Mouse (Mus musculus): ENCODE data around the gene Grid1. TPM values are rescaled to one million over a fixed set of nuclear protein-coding genes. Genes with fewer than 3 reads are reported as not detected.
A peak's percentile ranks its signal among the peaks of the same experiment; 100 is the strongest.

The Grid1 gene
- total RNA-seq, 2 experiments from 2014 or later: 51.7 to 53.4 TPM

DNA sequence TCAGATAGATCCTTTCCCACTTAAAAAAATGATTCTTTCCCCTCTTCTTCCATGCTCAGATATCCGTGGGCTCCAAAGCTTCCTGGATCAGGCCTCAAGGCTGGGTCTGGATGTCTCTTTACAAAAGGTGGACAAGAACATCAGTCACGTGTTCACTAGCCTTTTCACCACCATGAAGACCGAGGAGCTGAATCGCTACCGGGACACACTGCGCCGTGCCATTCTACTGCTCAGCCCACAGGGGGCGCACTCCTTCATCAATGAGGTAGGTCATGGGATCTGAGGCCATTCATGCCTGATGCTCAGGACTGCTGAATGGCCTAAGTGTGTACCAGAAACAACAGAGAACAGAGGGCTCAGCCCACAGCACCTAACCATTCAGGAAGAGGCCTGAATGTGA lies 206.8 kb downstream of the Grid1 start:
- DNase-seq: no peak

DNA sequence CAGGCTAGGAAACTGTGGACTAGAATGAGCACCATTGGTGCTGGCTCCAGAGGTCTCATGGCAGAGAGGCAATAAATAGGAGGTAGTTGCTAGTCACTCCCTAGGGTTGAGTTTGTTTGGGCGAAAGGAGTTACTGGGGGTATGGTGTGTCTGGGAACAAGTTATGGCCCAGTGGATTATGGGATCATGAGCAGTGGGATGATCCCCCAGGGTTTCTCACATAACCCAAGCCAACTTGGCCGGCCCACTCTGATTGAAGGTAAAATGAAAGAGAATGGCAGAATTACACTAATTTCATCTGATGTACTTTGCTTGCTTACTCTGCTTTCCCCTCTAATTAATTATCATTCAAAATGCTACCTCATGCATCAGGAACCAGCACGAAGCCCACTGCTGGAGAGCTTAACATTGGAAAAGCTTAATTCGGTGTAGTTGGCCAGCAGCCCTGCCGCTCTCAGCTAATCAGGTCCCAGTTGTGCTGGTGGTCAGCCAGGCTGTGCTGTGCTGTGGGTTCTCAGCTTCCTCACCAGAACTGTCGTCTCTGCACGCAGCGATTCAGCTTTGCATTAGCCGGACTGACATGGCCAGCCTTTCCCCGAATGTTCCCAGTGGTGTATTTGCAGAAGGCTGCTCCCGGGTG lies 207.7 kb downstream of the Grid1 start:
- DNase-seq: peak in 1 of 2 experiments; percentile 28

DNA sequence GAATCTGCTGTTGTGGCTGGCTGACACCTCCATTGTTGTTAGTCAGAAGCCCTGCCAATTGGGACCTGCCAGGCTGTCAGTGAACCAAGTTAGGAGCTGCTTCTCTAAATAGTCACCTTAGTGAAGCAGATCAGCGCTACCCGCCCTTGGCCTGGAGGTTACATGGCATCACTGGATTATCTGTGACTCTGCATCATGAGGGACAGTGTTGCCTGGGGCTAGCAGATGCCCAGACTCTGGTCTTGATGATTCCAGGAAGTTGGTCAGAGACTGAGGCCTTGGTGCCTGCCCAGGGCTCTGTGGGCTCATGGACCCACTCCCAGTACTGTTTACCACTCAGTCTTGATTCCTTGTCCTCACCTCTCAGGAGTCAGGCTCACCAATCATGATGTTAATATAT lies 209.7 kb downstream of the Grid1 start:
- DNase-seq: no peak

DNA sequence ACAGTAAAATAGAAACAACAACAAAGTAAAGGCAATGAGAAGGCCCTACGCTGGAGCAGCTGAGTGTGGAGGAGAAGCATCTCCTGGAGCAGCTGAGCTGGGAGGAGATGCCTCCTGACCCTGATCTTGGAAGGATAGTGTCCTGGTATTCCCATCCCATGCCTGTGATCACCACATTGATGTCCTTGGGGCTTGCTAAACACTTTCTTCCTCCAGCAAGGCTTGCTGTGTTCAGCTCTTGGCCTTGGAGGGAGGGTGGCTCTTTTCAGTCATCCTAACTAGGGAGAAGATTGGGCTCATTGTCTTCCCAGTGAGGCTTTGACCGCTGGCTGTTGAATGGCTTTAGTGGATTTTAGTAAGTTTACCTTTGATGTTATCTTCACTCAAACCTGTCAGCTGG lies 210.4 kb downstream of the Grid1 start:
- DNase-seq: no peak

DNA sequence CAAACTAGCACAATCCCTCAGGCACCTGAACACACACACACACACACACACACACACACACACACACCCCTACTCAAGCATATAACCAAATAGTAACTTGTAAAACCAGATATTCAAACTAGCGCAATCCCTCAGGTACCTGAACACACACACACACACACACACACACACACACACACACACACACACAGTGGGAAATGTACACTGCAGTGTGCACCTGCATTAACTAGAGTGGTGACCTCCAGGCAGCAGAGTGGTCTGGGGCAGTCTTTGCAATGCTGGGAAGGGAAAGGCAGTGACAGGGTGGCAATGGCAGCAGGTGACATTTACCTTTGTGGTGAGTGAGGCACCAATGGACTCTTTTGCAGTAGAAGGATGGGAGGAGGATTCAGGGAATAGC lies 212.4 kb downstream of the Grid1 start:
- DNase-seq: no peak

DNA sequence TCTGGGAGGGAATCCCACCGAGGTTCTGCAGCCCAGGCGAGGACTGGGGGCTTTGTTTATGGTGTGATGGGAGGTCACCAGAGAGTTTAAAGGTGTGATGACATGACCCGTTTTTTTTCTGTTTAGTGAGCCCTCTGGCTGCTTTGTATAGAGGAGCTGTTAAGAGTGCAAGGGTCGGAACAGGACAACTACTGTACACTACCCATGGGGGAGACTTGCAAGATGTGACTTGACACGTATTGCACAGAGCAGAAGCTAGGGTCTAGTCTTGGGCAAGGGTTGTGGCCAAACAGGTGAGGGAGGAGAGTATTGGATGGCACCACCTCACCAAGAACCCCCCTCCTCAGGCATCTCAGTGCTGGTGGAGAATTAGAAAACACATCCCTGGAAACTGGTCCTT lies 224.4 kb downstream of the Grid1 start:
- no peak for DNase-seq

DNA sequence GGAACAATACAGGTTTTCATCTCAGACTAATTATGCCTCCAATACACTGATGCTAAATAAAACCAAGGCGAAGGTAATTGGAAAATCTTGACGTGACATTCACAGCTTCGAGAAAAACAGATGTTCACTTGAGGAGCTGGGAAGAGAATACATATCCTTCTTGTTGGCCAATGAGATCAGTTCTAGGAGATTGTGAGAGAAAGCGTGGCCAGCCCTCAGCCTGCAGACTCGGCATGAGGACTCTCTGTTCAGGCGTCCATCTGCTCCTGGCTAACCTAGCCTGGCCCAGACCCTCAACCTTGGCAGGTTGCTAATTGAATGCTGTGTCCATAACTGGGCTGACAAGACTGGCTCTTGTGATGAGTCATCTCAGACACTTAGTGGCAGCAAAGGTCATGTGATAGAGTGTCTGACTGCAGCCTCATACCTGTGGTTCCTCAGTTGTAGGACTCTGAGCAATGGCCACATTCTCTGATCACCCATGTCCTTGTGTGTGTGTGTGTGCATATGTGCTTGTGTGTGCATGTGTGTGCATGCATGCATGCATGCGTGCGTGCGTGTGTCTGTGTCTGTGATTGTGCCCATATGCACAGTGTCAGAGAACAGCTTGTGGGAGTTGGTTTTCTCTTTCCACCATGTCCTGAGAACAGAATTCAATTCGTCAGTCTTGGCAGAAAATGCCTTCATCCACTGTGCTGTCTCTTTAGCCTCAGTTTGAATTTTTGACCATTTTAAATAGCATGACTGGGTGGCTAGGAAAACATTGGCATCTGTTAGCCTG lies 225.2 kb downstream of the Grid1 start:
- DNase-seq: peak; percentile 12 to 21

DNA sequence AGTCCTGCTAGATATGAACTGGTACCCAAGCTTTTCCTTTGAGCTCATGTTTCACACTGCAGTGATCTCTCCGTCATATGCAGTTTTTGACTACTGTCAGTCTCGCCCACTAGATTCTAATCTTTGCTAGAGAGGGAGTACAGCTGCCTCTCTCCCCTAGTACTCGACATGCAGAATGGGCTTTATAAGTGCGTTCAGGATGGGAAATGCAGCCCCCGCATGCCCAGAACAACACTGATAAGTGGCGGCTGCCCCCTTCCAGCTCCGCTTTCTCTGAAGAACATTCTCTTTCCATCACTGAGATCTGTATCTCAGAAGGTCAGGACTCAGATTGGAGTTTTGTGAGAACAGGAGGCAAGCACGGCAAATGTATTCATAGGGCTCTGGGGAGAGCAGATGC lies 229.3 kb downstream of the Grid1 start:
- peak; percentile 18 to 27 for DNase-seq

DNA sequence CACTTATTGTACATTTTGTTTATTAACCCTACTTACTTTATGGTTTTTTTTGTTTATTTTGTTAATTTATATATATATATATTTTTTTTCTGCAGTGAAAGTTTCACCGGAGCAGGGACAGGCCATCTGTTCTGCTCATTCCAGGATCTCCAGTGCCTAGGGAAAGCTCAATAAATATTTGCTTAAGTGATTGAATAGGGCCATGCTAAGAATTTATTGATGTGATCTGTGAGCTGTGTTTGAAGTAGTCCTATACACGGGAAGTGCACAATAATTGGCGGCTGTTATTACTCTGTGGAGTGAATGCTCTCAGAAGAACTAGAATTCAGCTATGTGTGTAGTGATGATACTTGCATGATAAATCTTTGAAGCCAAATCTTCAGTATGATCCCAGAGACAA lies 234.2 kb downstream of the Grid1 start:
- no peak for DNase-seq

DNA sequence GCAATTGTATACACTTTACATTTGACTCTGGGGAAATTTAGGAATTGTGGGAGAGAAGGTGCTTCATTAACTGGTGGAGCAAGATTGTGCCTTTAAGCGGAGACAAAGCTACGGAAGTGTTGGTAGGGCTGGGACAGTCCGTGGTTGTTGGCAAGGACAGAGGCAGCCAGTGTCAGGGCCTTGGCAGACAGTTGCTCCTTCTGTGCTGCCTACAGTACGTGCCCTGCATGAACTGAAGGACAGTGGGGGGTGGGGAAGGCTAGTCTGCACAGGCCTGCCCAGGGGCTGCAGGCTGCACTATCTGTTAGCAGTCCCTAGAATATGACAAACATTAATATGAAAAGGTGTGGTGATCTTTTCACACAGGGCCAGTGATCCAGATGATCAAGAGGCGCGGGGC lies 254.7 kb downstream of the Grid1 start:
- peak; percentile 45 to 62 for DNase-seq

DNA sequence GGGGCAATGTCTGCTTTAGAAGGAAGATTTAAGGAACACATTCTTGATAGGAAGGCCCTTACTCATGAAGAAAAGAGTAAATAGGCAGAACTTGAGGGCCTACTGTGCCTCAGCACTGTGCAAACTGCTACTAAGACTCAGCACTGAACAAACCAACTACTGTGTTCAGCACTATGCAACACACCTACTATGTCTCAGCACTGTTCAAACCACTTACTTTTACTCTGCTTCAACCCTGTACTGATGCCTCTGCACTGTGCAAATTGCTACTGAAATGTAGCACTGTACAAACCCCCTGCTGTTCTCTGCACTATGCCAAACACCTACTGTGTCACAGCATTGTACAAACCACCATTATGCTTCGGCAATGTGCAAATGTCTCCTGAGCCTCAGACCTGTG lies 260.0 kb downstream of the Grid1 start:
- no peak for DNase-seq

DNA sequence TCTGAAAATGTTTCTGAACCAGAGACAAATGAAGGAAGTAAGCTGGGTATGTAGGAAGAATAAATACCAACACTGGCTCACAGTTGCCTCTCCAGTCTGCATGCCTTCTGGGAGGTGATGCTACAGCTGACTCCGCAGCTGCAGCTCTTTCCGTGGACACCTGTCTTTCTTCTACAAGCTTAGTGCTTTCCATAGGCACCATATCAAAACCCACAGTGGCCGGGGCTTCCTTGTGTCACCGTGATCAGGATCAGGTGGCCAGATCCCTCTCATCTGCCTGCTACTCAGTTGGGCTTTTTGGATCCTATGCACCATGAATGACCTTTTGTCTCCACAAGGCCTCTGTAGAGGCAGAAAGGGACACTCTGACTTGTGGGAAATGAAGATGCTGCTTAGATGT lies 272.7 kb downstream of the Grid1 start:
- no peak for DNase-seq

DNA sequence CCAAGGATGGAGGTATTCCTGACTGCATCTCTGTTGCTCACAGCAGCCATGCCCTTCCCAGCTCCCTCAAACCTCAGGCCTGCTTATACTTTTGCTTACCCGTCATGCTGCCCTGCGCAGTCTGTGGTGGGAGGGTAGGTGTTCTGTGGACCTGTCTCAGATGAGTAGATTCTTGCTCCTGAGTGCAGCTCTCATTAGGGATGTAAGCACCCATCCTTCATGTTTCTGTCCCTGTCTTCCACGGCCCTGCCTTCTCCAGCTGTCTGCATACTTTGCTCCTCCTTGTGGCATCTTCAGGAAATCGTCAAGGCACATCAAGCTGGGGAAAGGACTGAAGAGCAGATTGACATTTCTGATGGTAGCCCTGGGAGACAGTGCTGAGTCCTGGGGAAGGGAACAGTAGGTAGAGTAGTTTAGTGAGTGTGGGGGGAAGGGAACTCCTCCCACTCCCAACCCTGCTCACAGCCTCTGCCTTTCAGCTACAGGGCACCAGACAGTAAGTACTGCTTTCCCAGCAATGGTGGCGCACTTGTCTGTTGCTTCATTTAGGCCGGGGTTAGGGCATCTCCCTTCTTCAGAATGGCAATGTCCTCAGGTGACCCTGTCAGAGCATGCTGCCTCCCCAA lies 273.8 kb downstream of the Grid1 start:
- no peak for DNase-seq

DNA sequence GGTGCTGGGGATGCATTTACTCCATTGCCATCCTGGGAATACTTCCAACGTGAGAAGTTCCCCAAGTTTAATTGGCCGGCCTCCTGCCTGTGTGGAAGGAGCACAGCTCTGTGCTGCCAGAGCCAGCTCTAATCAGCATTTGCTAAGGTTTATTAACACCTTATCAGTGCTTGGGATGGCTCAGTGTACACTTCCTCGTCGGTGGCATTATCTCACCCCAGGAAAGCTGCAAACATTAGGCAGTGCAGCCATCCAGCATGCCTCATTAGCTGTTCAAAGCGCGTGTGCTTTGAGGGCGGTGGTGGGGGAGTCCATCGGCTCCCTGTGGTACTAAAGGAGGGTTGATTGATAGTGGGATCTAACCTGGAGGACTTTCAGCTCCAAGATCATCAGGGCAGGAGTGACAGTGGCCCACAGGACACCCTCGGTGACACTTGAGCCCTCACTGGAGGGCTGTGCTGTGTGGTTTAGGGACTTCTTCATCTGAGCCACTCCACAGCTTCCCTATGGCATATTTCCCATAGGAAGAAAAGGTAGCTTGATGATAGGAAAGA lies 275.7 kb downstream of the Grid1 start:
- no peak for DNase-seq

DNA sequence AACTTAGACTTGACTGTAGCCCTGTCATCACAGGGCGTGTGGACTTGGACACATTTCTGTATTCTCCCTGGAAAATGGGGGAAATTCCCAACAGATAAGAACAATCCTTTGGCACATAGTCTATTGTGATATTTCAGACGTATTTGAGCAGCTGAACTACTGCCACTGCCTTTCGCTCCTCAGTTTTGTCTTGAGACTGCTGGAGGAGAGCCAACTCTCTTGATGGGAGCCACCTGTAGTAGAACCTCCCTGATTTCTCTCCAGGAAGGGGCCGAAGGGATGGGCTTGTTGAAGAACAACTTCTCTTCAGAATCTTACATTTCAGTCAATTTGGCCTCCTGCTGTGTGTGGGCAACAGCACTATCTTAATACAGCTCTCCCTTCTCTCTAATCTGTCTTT lies 276.2 kb downstream of the Grid1 start:
- DNase-seq: no peak

DNA sequence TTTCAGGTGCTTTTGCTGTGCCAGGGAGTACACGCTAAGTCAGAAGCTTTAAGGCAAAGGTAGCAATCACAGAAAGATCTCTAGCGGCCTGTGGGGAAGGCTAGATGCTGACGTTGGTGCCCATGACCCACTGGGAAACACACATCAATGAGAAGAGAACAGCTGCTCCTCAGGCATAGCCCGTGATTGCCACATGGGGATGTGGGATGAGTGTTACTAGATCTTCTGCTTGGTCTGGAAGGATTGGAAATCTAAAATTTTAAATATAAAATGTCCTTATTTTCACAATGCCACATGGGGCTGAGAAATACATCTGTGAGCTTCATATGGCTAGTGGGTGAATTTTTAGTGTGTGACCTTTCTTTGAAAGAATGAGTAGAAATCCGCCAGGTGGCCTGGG lies 277.3 kb downstream of the Grid1 start:
- peak in 1 of 2 experiments; percentile 23 for DNase-seq

DNA sequence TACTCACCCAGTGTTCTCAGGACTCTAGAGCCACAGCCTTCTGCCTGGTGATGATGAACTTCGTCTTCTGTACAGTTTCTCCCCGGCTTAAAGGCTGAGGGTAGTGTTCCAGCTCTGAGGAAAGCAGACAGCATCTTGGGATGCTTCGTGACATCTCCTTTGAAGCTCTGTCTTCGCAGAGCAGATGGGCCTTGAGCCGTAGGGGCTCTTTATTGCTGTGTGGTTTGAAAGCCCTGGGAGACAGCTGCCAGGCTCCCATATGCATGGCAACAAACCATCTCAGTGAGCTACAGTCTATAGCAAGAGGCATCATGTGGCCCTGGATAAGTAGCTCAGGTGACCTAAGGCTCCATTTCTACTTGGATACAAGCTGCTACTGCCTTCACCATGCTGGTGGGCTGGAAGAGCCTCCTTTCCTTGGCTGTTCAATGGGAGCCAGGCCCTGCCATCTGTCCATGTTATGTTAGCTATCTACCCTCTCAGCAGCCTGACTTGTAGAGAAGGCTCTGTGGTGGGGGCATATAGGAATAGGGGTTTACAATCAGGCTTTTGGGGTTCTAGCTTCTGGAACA lies 283.8 kb downstream of the Grid1 start:
- no peak for DNase-seq

DNA sequence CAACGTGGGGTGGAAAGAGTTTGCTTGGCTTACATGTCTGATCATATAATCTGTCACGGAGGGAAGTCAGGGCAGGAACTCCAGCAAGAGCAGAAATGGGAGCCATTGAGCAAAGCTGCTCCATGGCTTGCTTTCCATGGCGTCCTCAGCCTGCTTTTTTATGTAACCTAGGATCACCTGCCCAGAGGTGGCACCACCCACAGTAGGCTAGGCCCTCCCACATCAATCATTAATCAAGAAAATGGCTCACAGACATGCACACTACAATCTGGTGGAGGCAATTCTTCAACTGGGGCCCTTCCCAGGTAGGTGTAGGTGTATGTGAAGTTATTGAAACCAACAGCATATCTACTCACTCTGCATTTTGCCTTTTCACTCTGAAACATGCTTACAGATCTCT lies 287.7 kb downstream of the Grid1 start:
- DNase-seq: no peak

DNA sequence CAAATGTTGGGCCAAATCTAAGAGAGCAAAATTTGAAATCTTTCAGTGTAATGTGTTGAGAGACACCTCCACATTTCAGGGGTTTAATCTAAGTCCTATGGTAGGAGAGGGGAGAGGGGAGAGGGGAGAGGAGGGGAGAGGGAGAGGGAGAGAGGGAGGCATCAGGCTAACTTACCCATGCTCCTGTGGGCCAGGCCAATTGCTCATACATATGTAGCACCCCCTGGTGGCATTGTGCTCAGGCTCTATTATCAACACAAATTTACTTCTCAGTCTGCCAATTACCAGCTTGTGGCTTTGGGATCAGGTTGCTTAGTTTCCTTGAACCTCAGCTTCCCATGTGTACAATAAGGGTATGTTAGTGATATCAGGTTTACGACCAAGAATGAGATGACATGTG lies 291.0 kb downstream of the Grid1 start:
- no peak for DNase-seq

DNA sequence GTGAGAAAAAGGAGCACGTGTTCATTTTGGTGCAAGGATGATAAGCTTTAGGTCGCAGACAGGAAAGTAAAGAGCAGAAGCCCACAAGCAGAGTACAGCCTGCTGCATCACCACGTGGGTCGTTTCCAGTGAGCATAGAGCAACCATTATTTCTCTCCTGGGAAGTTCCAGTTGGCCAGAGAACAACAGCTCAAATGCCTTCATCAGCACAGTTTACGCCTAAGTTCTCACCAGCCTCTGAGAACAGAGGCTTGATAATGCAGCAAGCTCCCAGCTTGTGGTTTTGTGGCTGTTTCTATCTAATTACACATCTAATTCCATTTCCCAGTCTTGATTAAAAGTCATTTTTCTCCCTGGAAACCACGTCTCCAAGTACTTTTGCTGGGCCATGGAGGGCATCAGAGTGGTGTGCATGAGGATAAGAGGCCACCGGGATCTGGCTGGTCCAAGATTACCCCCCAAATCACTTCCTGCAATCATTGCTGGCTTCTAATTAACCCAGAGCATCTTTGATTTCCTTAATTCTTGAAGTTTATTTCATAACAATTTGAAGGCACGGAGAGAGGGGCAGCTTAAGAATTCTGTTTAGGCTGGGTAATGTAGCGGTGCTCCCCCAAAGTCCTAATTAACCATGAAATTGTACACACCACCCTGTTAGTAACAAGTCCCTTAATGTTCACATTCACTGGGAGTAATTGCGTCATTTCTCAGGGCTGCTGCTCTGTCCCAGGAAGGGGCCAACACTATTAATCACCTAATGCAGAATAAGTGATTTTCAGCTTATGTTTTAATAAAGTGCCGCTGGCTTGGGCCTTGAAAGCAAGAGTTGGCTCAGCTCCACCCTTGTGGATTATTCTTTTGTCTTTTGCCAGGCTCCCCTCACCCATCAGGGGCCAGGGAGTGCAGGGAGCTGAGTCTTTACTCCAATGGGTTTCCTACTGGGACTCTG lies 292.7 kb downstream of the Grid1 start:
- no peak for DNase-seq

DNA sequence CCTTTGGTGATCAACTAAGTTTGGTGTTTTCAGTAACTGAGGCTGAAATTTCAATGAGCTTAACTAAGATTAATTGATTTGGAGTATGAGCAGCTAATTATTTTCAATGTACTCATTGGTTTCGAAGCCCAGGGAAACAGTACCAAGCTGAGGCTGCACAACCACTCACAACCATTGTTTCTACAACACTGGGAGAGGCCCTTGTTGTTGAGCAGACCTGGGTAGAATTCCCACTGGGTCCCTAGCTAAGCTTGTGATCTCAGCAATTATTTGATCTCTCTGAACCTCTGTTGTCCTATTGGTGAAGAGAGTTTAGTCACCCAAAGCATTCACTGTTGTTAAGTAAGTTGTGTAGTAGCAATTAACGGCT lies 293.4 kb downstream of the Grid1 start:
- DNase-seq: no peak

DNA sequence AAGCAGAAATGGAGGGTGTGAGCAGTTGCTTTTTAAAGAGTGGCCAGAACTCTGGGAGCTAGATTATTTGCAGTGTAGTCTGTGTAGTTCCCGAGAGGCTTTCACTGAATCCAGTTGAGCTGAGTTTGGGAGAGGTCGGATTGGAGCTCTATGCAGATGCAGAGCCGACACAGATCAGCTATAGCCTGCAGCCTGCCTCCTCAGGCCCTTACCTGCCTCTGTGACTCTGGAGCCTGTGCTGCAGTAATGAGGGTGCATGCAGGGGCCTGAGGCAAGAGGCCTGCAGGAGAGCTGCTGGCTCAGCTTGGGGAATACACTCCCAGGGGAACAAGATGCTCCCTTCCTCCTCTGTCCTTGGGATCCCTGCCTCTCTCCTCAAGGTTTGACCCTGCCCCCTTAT lies 296.0 kb downstream of the Grid1 start:
- no peak for DNase-seq

Data from layer of hippocampus, postnatal 36 days (tissue).